Mouse (Mus musculus): Measurements from ENCODE around the gene Dnajc28. TPM values are rescaled to one million over a fixed set of nuclear protein-coding genes. Genes with fewer than 3 reads are reported as not detected.

Dnajc28 gene
- polyA plus RNA-seq, 1 experiment from 2014 or later = 5.9 TPM

DNA sequence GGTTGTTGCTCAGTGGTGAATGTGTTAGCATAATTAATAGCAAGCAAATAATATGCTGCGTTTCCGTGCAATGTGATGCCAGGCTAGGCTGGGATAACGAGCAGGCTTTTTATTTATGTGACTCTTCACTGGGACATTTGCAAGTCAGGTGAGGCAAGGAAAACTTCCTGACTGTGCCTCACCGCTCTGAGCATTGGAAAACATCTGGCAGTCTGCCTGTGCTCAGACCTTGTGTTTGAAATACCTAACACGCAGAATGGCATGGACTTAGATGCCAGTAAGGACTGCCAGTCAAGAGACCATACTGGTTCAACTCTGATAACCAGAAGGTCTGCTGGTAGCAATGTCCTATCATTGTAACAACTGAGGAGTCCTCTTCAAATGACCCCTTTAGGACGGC is 13.7 kb downstream of the Dnajc28 start:
- Histone ChIP-seq H3K4me2 (no peak overlapping the region), H3K4me1 (no peaks in the 10 kb centered on the region), H3K4me3 (replicated peaks) (no peak overlapping the region), H3K27me3 (replicated peaks) (no peaks in the 10 kb centered on the region), H3K27ac (replicated peaks) (no peak overlapping the region), H3K9ac (replicated peaks) (no peak overlapping the region), H3K9me3 (replicated peaks) (no peaks in the 10 kb centered on the region), H3K36me3 (no peaks in the 10 kb centered on the region)
- no peak for ATAC-seq (ENCODE audit: low FRiP score)
- 77% methylated on average over 6 of the region's 6 CpGs for WGBS

DNA sequence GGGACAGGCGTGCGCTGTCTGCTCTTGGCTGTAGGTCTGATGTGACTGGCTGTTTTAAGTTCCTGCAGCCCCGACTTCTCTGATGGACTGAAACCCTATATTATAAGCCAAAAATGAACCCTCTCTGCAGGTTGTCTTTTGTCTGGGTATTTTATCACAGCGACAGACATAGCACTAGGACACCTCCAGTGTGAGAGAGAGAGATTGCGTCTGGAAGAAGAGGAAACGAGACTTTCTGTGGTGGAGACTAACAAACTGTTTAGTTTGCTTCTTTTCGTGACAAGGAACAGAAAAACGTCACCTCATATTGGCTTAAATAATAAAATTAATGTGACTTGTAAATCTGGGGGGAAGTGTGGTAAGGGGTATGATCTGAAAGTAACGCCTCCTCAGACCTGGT is 17.1 kb downstream of the Dnajc28 start:
- Histone ChIP-seq H3K27me3 (replicated peaks) (peaks cover 4% of the 10 kb centered on the region; the same call in 1 of the 2 replicates), H3K4me3 (replicated peaks) (no peak overlapping the region), H3K27ac (replicated peaks) (no peak overlapping the region), H3K9ac (replicated peaks) (no peak overlapping the region), H3K4me2 (no peak overlapping the region), H3K4me1 (peaks cover 7% of the 10 kb centered on the region), H3K36me3 (no peaks in the 10 kb centered on the region), H3K9me3 (replicated peaks) (no peaks in the 10 kb centered on the region)
- ATAC-seq (ENCODE audit: low FRiP score) = no peak
- WGBS = 61% methylated on average over 9 of the region's 9 CpGs

DNA sequence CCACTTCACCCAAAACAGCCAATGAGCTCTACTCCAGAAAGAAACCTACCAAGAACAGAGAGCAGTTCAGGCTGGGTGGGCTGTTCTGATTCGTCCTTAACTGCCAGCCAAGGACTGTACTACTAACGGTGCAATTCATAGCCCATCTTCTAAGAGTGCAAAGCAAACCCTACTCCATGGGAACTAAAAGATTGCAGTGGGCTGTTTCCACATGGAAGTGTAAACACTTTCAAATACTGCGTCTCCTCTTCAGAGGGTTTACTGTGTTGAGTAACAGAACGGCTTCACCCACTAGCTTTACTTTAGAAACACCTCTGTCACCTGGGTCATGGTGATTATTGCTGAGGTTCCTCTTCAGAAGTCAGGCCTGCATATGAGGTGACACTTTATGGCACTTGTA is 17.7 kb downstream of the Dnajc28 start:
- 68% methylated on average over 4 of the region's 4 CpGs for WGBS
- H3K27me3 ChIP-seq (replicated peaks) = peaks cover 4% of the 10 kb centered on the region; the same call in 1 of the 2 replicates
- H3K9me3 ChIP-seq (replicated peaks) = no peaks in the 10 kb centered on the region
- H3K27ac ChIP-seq (replicated peaks) = no peak overlapping the region
- peaks cover 13% of the 10 kb centered on the region for H3K4me1 ChIP-seq
- no peak overlapping the region for H3K4me2 ChIP-seq
- H3K4me3 ChIP-seq (replicated peaks) = no peak overlapping the region
- no peak overlapping the region for H3K9ac ChIP-seq (replicated peaks)
- no peaks in the 10 kb centered on the region for H3K36me3 ChIP-seq
- no peak for ATAC-seq (ENCODE audit: low FRiP score)

DNA sequence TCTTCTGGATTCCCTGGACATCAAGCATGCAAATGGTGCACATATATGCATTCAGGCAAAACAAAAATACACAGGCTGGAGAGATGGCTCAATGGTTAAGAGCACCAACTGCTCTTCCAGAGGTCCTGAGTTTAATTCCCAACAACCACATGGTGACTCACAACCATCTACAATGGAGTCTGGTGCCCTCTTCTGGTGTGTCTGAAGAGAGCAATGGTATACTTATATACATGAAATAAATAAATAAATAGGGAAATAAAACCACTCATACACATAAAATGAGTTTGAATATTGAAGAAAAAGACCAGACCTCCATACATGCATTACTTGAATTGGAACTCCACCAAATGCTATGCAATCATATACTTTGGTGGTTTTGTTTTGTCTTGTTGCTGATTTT is 19.6 kb downstream of the Dnajc28 start:
- H3K9ac ChIP-seq (replicated peaks) = no peak overlapping the region
- H3K4me2 ChIP-seq = no peak overlapping the region
- H3K4me1 ChIP-seq = peaks cover 24% of the 10 kb centered on the region
- H3K27me3 ChIP-seq (replicated peaks) = peaks cover 4% of the 10 kb centered on the region; the same call in 1 of the 2 replicates
- no peak for ATAC-seq (ENCODE audit: low FRiP score)
- no peak overlapping the region for H3K4me3 ChIP-seq (replicated peaks)
- H3K36me3 ChIP-seq = no peaks in the 10 kb centered on the region
- H3K9me3 ChIP-seq (replicated peaks) = no peaks in the 10 kb centered on the region
- no peak overlapping the region for H3K27ac ChIP-seq (replicated peaks)

DNA sequence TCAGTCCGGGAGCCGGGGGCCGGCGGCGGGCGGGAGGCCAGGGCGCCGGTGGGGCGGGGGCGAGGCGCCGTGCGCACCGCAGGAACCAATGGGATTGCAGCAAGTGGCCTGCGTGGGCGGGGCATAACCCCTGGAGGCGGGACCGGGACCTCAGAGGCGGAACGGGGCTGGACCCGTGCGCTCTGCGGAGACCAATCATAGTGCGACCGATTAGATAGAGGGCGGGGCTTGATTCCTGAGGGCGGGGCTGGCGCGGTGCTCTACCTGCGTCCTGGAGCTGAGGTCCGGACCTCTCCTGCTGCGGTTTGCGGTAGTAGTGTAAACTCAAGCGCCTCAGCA is 21.2 kb downstream of the Dnajc28 start, which contains the start of gene Tmem50b:
Tmem50b (minus strand) TSS at position 129 of the 339 bp plus-strand sequence.
- H3K9ac ChIP-seq (replicated peaks) = peak within 1 kb of the TSS; percentile 77
- peak within 1 kb of the TSS; percentile 88 for H3K4me3 ChIP-seq (replicated peaks)
- H3K27ac ChIP-seq (replicated peaks) = peak within 1 kb of the TSS; percentile 86
- WGBS = under 1% methylated on average over 34 of the region's 34 CpGs
- H3K27me3 ChIP-seq (replicated peaks) = peaks cover 4% of the 10 kb centered on the region; the same call in 1 of the 2 replicates
- peaks cover 31% of the 10 kb centered on the region for H3K4me1 ChIP-seq
- ATAC-seq (ENCODE audit: low FRiP score) = peak; percentile 99
- H3K9me3 ChIP-seq (replicated peaks) = no peaks in the 10 kb centered on the region
- H3K4me2 ChIP-seq = peak within 1 kb of the TSS; percentile 91
- no peaks in the 10 kb centered on the region for H3K36me3 ChIP-seq

DNA sequence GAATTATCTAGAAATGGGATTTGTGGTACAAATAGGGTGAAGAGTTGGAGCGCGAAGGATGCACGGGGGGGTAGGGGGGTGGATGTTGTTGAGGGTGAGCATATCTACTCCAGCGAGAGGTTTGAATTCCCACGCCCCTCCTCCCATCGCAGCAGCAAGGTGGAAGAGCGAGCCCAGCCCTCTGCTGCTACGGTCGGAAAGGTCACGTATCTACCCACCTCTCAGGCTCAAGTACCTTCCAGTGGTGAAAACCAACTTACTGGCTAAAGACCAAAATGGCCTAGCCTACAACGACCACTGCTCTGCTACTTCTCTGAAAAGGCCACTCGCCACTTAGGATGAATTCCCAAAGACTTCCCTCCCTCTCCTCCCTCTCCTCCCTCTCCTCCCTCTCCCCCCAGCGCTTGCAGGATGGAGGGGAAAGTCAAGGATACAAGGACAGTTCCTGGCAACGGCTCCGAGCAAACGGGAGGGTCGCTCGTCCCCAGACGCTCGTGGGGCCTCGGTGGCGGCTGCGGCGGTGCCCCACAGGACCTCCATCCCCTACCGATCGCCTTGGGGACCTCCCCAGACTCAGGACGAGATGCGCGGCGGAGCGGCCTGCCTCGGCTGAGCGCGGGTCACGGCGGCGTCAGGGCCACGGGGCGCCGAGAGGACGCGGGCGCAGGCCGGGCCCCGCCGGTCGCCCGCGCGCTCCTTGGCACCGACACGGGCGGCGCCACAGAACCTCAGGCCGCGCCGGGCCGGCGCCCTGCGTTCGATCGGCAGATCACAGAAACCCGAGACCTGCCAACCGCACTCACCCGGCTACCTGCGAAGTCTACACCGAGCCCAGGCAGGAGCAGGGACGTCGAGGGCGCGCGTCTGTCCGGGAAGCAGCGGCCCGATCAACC is 21.8 kb downstream of the Dnajc28 start:
- Histone ChIP-seq H3K4me3 (replicated peaks) (peak overlapping the region; percentile 88), H3K27ac (replicated peaks) (peak overlapping the region; percentile 86), H3K27me3 (replicated peaks) (peaks cover 4% of the 10 kb centered on the region; the same call in 1 of the 2 replicates), H3K36me3 (no peaks in the 10 kb centered on the region), H3K9ac (replicated peaks) (peak overlapping the region; percentile 77), H3K9me3 (replicated peaks) (no peaks in the 10 kb centered on the region), H3K4me2 (peak overlapping the region; percentile 91), H3K4me1 (peaks cover 36% of the 10 kb centered on the region)
- ATAC-seq (ENCODE audit: low FRiP score) = peak; percentile 0
- WGBS = under 1% methylated on average over 73 of the region's 75 CpGs

DNA sequence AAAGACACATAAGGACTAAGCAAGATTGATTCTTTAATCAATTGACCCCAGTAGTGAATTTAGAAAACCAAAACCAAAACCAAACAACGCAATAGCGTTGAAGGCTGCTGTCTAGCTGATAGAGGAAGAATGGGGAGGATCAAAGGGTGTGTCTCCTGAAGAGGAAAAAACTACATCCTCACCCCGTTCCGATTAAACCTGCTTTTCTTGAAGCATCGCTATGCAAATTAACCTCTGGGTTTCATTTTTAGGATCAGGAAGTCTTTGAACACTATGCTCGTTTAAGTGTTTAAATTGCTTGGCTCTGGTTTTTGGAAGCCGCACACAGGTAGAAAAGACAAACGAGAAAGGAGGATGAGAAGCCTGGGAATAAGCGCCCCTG is 22.4 kb downstream of the Dnajc28 start:
- peaks cover 36% of the 10 kb centered on the region for H3K4me1 ChIP-seq
- H3K4me2 ChIP-seq = peak overlapping the region; percentile 91
- ATAC-seq (ENCODE audit: low FRiP score) = no peak
- peak overlapping the region; percentile 88 for H3K4me3 ChIP-seq (replicated peaks)
- no peaks in the 10 kb centered on the region for H3K36me3 ChIP-seq
- 17% methylated on average over 9 of the region's 9 CpGs for WGBS
- no peak overlapping the region for H3K27ac ChIP-seq (replicated peaks)
- no peaks in the 10 kb centered on the region for H3K9me3 ChIP-seq (replicated peaks)
- H3K9ac ChIP-seq (replicated peaks) = peak overlapping the region; percentile 77
- peaks cover 4% of the 10 kb centered on the region; the same call in 1 of the 2 replicates for H3K27me3 ChIP-seq (replicated peaks)

DNA sequence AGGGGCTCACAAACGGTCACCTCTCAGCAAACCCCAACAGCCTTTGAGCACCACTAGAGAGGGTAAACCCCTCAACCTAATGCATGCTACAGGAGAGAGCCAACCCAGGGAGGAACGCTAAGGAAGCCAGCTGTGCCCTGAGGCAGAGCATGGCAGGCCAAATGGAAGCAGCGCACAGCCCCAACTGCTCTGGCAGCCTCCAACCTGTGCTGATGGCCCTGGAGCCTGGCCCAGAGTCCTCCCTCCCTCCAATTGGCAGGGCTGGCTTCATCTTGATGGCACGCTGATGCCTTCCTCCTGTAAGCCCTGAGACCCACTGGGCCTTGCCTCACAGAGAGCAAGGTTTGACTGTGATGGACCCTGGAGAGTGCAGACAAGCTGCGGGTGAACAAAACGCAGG is 23.8 kb downstream of the Dnajc28 start:
- 74% methylated on average over 6 of the region's 6 CpGs for WGBS

DNA sequence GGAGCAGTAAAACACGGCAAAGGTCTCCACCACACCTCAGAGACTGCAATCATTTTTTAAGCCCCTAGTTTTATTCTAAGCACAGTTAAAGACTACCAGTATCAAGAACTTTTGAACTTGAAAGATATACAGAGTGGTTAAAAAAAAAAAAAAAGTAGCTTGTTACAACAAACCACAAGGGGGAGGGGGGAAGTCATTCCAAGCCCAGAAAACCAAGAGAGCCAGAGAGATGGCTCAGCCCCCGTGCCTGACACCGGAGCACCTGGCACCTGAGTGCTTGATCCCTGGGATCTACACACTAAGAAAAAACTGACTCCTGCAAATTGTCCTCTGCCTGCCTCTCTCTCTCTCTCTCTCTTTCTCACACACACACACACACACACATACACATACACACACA is 25.6 kb downstream of the Dnajc28 start:
- no peaks in the 10 kb centered on the region for H3K27me3 ChIP-seq (replicated peaks)
- H3K4me2 ChIP-seq = no peak overlapping the region
- H3K36me3 ChIP-seq = no peaks in the 10 kb centered on the region
- H3K4me1 ChIP-seq = peaks cover 36% of the 10 kb centered on the region
- no peak overlapping the region for H3K4me3 ChIP-seq (replicated peaks)
- no peaks in the 10 kb centered on the region for H3K9me3 ChIP-seq (replicated peaks)
- H3K27ac ChIP-seq (replicated peaks) = no peak overlapping the region
- ATAC-seq (ENCODE audit: low FRiP score) = no peak
- WGBS = 84% methylated on average over 3 of the region's 3 CpGs
- no peak overlapping the region for H3K9ac ChIP-seq (replicated peaks)

More for the DNA sequence above, 23.8 kb downstream of the Dnajc28 start:
- Histone ChIP-seq H3K4me2 (no peak overlapping the region), H3K9me3 (replicated peaks) (no peaks in the 10 kb centered on the region), H3K4me1 (peaks cover 36% of the 10 kb centered on the region), H3K27me3 (replicated peaks) (peaks cover 4% of the 10 kb centered on the region; the same call in 1 of the 2 replicates), H3K27ac (replicated peaks) (no peak overlapping the region), H3K9ac (replicated peaks) (no peak overlapping the region), H3K4me3 (replicated peaks) (no peak overlapping the region), H3K36me3 (no peaks in the 10 kb centered on the region)
- no peak for ATAC-seq (ENCODE audit: low FRiP score)

DNA sequence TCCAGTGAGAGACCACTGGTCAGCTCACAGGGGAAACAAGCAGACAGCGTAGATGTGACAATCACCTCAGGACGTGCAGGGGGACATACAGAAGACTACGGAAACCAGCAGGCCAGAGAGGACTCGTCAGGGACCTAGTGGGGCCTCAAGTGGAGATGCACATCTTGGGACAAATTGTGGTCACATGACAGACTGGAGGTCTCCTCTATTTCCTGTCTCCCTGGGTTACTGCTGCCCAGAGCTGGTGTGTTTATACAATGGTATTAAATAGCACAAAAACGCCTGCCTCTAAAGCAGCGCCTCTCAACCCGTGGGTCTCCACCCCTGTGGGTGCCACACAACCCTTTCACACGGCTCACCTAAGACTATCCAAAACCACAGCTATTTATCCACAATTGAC is 26.7 kb downstream of the Dnajc28 start:
- Histone ChIP-seq H3K4me3 (replicated peaks) (no peak overlapping the region), H3K4me1 (peaks cover 32% of the 10 kb centered on the region), H3K27ac (replicated peaks) (no peak overlapping the region), H3K4me2 (no peak overlapping the region), H3K9me3 (replicated peaks) (no peaks in the 10 kb centered on the region), H3K27me3 (replicated peaks) (no peaks in the 10 kb centered on the region), H3K9ac (replicated peaks) (no peak overlapping the region), H3K36me3 (no peaks in the 10 kb centered on the region)
- 77% methylated on average over 8 of the region's 8 CpGs for WGBS
- ATAC-seq (ENCODE audit: low FRiP score) = no peak

DNA sequence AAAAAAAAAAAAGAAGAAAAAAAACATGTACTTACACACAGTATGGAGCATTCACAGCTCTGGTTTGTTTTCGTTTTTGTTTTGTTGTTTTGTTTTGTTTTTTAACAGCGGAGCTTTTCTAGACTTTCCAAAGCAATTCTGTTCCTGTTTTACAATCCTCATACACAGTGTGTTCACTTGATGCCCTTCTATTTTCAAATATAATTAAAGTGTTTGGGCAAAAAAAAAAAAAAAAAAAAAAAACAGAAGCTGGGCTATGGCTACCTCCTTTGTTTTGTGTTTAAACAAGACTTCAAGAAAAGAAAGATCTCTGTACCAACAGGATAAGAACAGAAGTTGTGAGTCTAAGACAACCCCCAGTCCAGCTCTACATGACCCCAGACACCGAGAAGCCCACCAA is 30.1 kb downstream of the Dnajc28 start:
- H3K9me3 ChIP-seq (replicated peaks) = no peaks in the 10 kb centered on the region
- H3K36me3 ChIP-seq = peaks cover 25% of the 10 kb centered on the region
- no peak overlapping the region for H3K4me2 ChIP-seq
- no peak overlapping the region for H3K4me3 ChIP-seq (replicated peaks)
- H3K4me1 ChIP-seq = peaks cover 10% of the 10 kb centered on the region; the same call in 1 of the 2 replicates
- H3K9ac ChIP-seq (replicated peaks) = no peak overlapping the region
- no peak overlapping the region for H3K27ac ChIP-seq (replicated peaks)
- no peaks in the 10 kb centered on the region for H3K27me3 ChIP-seq (replicated peaks)
- ATAC-seq (ENCODE audit: low FRiP score) = no peak
- 93% methylated on average over 3 of the region's 3 CpGs for WGBS

DNA sequence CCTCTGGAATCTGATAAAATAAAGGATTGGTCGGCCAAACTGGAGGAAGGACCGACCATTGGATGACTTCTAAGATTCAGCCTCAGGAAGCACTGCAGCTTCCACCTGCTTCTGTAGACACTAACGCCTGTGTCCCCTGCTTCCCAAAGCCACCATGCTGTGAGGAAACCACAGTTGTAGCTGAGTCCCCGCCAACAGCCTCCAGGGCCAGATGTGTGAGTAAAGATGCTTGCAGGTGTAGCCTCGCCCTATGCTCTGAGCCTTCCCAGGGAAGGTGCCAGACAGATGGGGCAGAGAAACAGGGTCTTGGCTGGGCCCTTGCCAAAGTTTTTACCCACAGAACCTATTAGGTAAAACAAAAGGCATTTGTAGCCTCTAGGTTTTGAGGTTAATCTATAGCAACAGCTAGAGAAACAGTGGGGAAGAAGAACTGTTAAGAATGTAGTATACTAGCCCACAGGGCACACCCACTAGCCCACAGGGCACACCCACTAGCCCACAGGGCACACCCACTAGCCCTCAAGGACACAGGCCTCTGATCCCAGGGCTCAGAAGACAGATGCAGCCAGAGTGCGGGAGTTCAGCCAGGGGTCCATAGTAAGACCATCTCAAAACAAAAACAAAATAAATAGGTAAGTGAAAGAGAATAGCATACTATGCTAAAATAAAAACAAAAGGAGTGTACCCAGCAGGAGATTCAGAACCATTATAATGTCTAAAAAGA is 30.9 kb downstream of the Dnajc28 start:
- H3K27me3 ChIP-seq (replicated peaks) = no peaks in the 10 kb centered on the region
- H3K9ac ChIP-seq (replicated peaks) = no peak overlapping the region
- 66% methylated on average over 6 of the region's 6 CpGs for WGBS
- peaks cover 8% of the 10 kb centered on the region; the same call in 1 of the 2 replicates for H3K4me1 ChIP-seq
- no peaks in the 10 kb centered on the region for H3K9me3 ChIP-seq (replicated peaks)
- ATAC-seq (ENCODE audit: low FRiP score) = no peak
- no peak overlapping the region for H3K27ac ChIP-seq (replicated peaks)
- no peak overlapping the region for H3K4me3 ChIP-seq (replicated peaks)
- peaks cover 25% of the 10 kb centered on the region for H3K36me3 ChIP-seq
- H3K4me2 ChIP-seq = no peak overlapping the region
